ENCODE assay signal across 32 mouse cellular contexts in the genomic region with DNA sequence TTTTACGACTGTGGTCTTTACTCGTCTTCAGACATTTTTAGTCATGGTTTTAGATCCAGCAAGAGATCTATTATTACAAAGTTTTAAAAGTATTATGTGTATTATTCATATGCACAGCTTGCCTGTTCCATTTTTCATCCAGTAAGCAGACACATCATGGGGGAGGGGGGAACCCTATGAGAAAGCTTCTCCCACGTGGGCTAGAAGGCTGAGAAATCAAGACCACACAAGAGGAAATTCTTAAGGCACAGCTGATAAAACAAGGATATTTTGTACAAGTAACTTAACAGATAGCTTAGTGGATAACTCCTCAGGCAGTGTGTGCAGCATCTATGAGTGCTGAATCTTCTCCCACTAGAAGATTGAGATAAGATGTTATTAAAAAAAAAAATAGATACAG.
DNase-seq lines count a peak whose midpoint lies in the region; ATAC-seq and TF ChIP-seq lines count a peak whose summit lies in the region.
"Had no signal": no experiment of that assay in that cellular context is flagged by ENCODE, and none has a peak within 500 bp of the region (broad histone marks: within the 10 kb centered on the region; RNA-seq: fewer than 3 reads in every experiment).

No protein-coding gene starts in this region.

- DNase-seq in kidney, postnatal 36 days = no peak
- peak; percentile 4 for DNase-seq in limb, embryonic 14.5 days (ENCODE audit: low spot score)
- DNase-seq in limb, embryonic 10.5 days (ENCODE audit: low spot score) = no peak
- peak; percentile 43 for DNase-seq in embryo, embryonic 10.5 days (ENCODE audit: low spot score)
- no peak for DNase-seq in right cerebral cortex, postnatal 10 days (ENCODE audit: low spot score in 2 of 2)
- no peak for DNase-seq in cerebellum, adult 8-10 months
- DNase-seq: adrenal gland, postnatal 10 days; cerebellum, adult 11-12 months; cerebellum, postnatal 14 days; gastrocnemius, postnatal 14 days; heart, adult 18-20 months; heart, postnatal 4 days; kidney, postnatal 14 days; liver, embryonic 13.5 days; lung, adult 18-20 months; lung, postnatal 10 days; right cerebral cortex, adult 18-20 months; right cerebral cortex, postnatal 4 days; thymus, adult 2 months; thymus, postnatal 36 days had no signal

- H3K27ac ChIP-seq in kidney, embryonic 14.5 days (ENCODE audit: low read depth, low read length) = no peak overlapping the region; the same call in 1 of the 2 replicates
- H3K27ac ChIP-seq in limb, embryonic 14.5 days (replicated peaks; ENCODE audit: low read depth, low read length) = no peak overlapping the region
- no peak overlapping the region for H3K27ac ChIP-seq in limb, embryonic 10.5 days
- H3K27ac ChIP-seq: hindbrain, embryonic 13.5 days; layer of hippocampus, adult 2 months; limb, embryonic 15.5 days; liver, embryonic 13.5 days; midbrain, embryonic 10.5 days; neural tube, embryonic 12.5 days had no signal

- no peaks in the 10 kb centered on the region for H3K4me1 ChIP-seq in kidney, embryonic 14.5 days (ENCODE audit: control insufficient read depth, insufficient read depth, low read length)
- no peaks in the 10 kb centered on the region for H3K4me1 ChIP-seq in limb, embryonic 14.5 days (ENCODE audit: control insufficient read depth, insufficient read depth, low read length)
- no peaks in the 10 kb centered on the region for H3K4me1 ChIP-seq in limb, embryonic 10.5 days
- H3K4me1 ChIP-seq: hindbrain, embryonic 13.5 days; limb, embryonic 15.5 days; liver, embryonic 13.5 days; midbrain, embryonic 10.5 days; neural tube, embryonic 12.5 days had no signal

- no peaks in the 10 kb centered on the region for H3K9me3 ChIP-seq in kidney, embryonic 14.5 days (ENCODE audit: control insufficient read depth, low read length)
- H3K9me3 ChIP-seq in limb, embryonic 14.5 days (ENCODE audit: control insufficient read depth, low read length) = no peaks in the 10 kb centered on the region
- H3K9me3 ChIP-seq in limb, embryonic 10.5 days (replicated peaks) = no peaks in the 10 kb centered on the region
- H3K9me3 ChIP-seq: hindbrain, embryonic 13.5 days; limb, embryonic 15.5 days; liver, embryonic 13.5 days; midbrain, embryonic 10.5 days; neural tube, embryonic 12.5 days had no signal

- 38% methylated on average over 3 of the region's 3 CpGs for WGBS in kidney, embryonic 14.5 days
- 34% methylated on average over 3 of the region's 3 CpGs for WGBS in limb, embryonic 14.5 days
- WGBS in limb, embryonic 10.5 days = 68% methylated on average over 3 of the region's 3 CpGs

- no peak overlapping the region for H3K4me2 ChIP-seq in kidney, embryonic 14.5 days (replicated peaks; ENCODE audit: low read depth, low read length)
- H3K4me2 ChIP-seq in limb, embryonic 14.5 days (replicated peaks; ENCODE audit: low read depth, low read length, severe bottlenecking) = no peak overlapping the region
- H3K4me2 ChIP-seq: heart, embryonic 11.5 days; hindbrain, embryonic 13.5 days; limb, embryonic 15.5 days; liver, embryonic 13.5 days; neural tube, embryonic 12.5 days had no signal

- no peaks in the 10 kb centered on the region for H3K36me3 ChIP-seq in kidney, embryonic 14.5 days (ENCODE audit: control insufficient read depth, insufficient read depth, low read length)
- no peaks in the 10 kb centered on the region for H3K36me3 ChIP-seq in limb, embryonic 14.5 days (ENCODE audit: control insufficient read depth, insufficient read depth, low read length)
- H3K36me3 ChIP-seq in limb, embryonic 10.5 days = no peaks in the 10 kb centered on the region
- H3K36me3 ChIP-seq: hindbrain, embryonic 13.5 days; limb, embryonic 15.5 days; liver, embryonic 13.5 days; midbrain, embryonic 10.5 days; neural tube, embryonic 12.5 days had no signal

- TF ChIP-seq POLR2A in limb, embryonic 14.5 days (IDR thresholded peaks at IDR 0.05; ENCODE audit: borderline replicate concordance, extremely low read depth, insufficient read depth, insufficient read length) = no peak

- H3K9ac ChIP-seq in kidney, embryonic 14.5 days (ENCODE audit: low read depth, low read length) = no peak overlapping the region
- H3K9ac ChIP-seq in limb, embryonic 14.5 days (ENCODE audit: low read depth, low read length, severe bottlenecking) = no peak overlapping the region
- H3K9ac ChIP-seq: hindbrain, embryonic 13.5 days; limb, embryonic 15.5 days; liver, embryonic 13.5 days; neural tube, embryonic 12.5 days had no signal

- H3K4me3 ChIP-seq in kidney, embryonic 14.5 days (ENCODE audit: low read length) = no peak overlapping the region
- no peak overlapping the region for H3K4me3 ChIP-seq in limb, embryonic 14.5 days (replicated peaks; ENCODE audit: low read length)
- no peak overlapping the region for H3K4me3 ChIP-seq in limb, embryonic 10.5 days
- H3K4me3 ChIP-seq: hindbrain, embryonic 13.5 days; layer of hippocampus, adult 2 months; limb, embryonic 15.5 days; liver, embryonic 13.5 days; midbrain, embryonic 10.5 days; myocyte; neural tube, embryonic 12.5 days had no signal

- H3K27me3 ChIP-seq in kidney, embryonic 14.5 days (ENCODE audit: control insufficient read depth, insufficient read depth, low read length) = no peaks in the 10 kb centered on the region
- H3K27me3 ChIP-seq in limb, embryonic 14.5 days (ENCODE audit: control insufficient read depth, insufficient read depth, low read length) = no peaks in the 10 kb centered on the region
- no peaks in the 10 kb centered on the region for H3K27me3 ChIP-seq in limb, embryonic 10.5 days (ENCODE audit: low read depth, poor library complexity, severe bottlenecking)
- H3K27me3 ChIP-seq: hindbrain, embryonic 13.5 days; limb, embryonic 15.5 days; liver, embryonic 13.5 days; neural tube, embryonic 12.5 days; Patski had no signal

- 0 out of 2 replicates have a peak, but pooled peaks have one; percentile 39 for ATAC-seq in kidney, embryonic 14.5 days (ENCODE audit: low FRiP score, low TSS enrichment)
- no peak for ATAC-seq in limb, embryonic 14.5 days (ENCODE audit: low FRiP score, low read depth)
- ATAC-seq: forebrain, embryonic 14.5 days; intestine, embryonic 16.5 days; midbrain, embryonic 16.5 days; Patski had no signal

Comparison
In these comparisons a context has a peak if more than half of its experiments do, and no peak if none do; other contexts are left out.
1. DNase-seq: peak in limb, embryonic 14.5 days (single experiment) and embryo, embryonic 10.5 days (single experiment); none in kidney, postnatal 36 days (0 of 2), limb, embryonic 10.5 days (single experiment), right cerebral cortex, postnatal 10 days (0 of 2) and cerebellum, adult 8-10 months (single experiment).